Mouse (Mus musculus) kidney, adult 11 months (tissue): ENCODE data around the gene Gm42878.
"Not testable (repeated sequence)": the region's sequence is repeated elsewhere in the genome, so short reads cannot be mapped to it uniquely, and the experiment has no call there.

Experiments
- DNase-seq: peaks from one replicate; pipeline ENCODE4 v3.0.0; 2022

Gene Gm42878

DNA sequence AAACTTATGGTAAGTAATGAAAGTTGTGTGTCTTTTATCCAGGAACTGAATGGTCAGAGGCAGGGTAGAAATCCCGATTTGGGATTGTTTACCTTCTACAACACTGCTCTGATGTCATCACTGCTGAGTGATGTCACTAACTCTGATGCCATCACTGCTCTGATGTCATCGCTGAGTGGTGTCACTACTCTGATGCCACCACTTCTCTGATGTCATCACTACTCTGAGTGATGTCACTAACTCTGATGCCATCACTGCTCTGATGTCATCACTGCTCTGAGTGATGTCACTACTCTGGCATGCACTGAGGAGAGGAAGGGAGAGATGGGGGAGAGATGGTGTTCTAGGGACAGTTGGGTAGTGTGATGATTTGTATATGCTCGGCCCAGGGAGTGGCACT lies 17.2 kb upstream of the Gm42878 start:
- DNase-seq, result no peak

DNA sequence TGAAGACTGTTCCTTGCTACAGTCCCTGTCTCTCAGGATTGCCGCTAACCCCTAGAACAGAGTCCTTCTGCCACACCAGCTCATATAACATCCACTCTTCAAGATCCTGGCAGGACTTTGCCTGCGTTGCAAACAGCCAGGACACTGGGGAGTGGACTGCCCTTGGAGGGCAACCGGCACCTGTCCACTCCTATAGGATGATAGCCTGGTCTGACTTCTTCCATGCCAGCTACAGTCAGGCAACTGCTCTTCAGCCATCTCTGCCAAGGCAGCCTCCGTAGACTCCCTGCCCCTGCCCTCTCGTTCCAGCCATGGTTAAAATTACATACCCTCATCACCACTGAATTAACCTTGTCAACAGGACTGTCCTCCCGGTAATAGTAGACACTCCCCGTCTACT lies 3.9 kb upstream of the Gm42878 start:
- no peak for DNase-seq

GRCm38 (mm10) chr5:121547084-121547483 lies 1.8 kb upstream of the Gm42878 start:
- no peak for DNase-seq

DNA sequence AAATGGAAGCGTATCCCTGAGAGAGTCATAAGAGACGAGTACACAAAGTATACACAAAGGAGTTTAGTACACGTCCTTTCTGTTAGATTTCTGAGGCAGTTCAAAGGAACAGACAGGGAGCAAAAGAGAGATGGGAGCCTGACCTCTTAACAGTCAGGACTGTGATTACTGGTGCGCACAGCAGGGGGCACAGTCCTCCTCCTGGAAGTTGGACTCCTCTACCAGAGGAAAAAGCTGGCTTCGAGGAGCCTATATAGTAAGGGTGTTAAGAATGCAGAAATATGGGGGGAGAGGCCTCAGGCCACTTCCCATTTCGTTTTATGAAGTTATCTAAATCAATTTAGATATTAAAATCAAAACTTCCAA lies 1.2 kb upstream of the Gm42878 start:
- peak; percentile 52 for DNase-seq

DNA sequence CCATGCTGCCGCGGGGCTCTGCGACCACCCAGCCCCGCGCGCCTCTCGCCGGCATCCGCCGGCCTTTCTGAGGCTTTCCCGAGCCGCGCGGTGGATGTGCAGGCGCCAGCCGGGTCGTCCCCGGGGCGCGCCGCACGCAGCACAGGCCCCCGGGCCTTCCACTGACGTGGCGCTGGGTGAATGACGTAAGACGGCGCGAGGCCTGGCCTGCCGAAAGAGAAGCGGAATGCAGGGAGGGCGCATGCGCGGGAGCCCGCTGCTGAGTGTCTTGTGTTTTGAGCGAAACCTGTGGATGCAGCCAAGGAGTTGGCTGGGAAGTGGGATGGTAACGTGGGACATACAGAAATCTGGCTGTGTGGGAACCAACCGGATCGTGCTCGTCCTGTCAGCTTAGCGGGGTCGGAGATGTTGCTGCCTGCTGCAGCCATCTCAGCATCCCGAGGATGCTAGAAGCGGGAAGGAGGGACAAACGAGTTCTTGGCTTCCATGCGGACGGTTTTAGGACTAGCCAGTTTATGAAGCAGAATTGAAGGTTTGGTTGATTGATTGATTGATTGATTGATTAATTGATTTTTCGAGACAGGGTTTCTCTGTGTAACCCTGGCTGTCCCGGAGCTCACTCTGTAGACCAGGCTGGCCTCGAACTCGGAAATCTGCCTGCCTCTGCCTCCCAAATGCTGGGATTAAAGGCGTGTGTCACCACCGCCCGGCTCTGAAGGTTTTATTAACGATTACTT lies 679 bp upstream of the Gm42878 start, which contains the start of gene Mapkapk5:
Mapkapk5 (minus strand) TSS at position 113 of the 737 bp plus-strand sequence.
- DNase-seq, result peak; percentile 93

GRCm38 (mm10) chr5:121543370-121543769 lies 1.9 kb downstream of the Gm42878 start:
- no peak for DNase-seq

GRCm38 (mm10) chr5:121541235-121541634 lies 4.0 kb downstream of the Gm42878 start:
- DNase-seq, result no peak

- DNase-seq, result no peak
Observed at GRCm38 (mm10) chr5:121540066-121540465, 5.2 kb downstream of the Gm42878 start.

DNA sequence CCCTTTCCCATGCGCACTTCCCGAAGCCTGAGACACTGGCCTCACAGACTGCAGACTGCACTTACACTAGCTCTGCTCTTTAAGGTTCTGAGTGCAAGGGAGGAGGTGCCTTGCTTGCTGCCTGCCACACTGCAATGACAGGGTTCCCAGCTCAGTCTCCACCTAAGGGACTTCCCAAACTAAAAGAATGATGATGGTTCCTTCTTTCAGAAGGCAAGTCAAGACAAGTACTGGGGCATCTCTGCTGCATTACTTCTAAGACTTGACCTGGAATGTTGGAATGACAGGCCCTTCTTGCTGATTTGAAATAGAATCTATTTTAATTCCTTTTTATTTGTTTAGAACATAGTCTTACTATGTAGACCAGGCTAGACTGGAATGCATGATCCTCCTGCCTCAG lies 7.7 kb downstream of the Gm42878 start:
- DNase-seq, result no peak

- DNase-seq, result no peak
Observed at GRCm38 (mm10) chr5:121536921-121537555, 8.2 kb downstream of the Gm42878 start.

DNA sequence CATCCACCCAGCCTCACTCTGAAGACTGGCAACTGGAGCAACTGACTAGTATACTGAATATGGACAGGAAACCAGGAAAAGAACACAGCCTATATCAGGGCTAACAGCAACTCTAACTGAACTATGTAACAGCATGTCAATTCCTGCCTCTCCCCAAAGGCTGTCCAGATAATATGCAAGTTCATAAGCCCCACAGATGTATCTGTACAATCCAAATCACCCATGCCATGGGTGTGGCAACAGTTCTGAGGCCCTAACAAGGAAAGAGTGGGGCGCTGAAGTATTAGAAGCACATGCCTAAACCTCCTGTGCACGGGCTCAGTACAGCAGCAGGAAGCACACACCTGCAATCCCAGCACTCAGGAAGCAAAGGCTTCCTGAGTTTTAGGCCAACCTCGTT lies 10.2 kb downstream of the Gm42878 start:
- no peak for DNase-seq

DNA sequence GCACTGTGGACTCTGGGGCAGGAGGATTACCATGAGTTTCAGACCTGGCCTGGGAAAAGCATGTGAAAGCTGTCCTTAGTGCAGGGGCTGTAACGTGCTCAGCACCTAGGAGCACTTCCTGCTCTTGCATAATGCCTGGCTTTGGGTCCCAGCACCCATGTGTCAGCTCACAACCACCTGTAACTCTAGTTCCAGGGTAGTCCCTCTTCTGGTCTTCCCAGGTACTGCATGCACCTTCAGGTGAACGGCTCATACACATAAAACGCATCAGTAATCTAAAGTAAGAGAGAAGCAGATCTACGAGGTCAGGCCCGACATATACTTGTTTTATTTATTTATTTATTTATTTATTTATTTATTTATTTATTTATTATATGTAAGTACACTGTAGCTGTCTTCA lies 10.8 kb downstream of the Gm42878 start:
- DNase-seq, result no peak

GRCm38 (mm10) chr5:121526961-121527360 lies 18.3 kb downstream of the Gm42878 start:
- DNase-seq, result no peak

DNA sequence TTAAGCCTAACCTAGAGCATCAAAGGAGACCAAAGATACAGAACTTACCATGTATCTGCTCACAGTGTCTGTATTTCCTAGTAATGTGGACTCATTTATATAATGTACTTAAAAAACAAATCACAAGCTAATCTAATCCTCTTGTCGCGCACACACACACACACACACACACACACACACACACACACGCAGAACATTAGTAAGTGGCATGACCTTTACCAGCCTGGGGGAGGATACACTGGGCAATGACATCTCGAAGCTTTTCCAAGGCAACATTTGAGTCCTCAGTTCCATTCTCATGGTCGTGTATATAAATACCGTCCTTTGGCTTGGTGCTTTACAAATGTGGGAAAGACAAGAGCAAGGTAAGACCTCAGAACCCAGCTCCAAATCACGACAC lies 18.8 kb downstream of the Gm42878 start:
- no peak for DNase-seq

DNA sequence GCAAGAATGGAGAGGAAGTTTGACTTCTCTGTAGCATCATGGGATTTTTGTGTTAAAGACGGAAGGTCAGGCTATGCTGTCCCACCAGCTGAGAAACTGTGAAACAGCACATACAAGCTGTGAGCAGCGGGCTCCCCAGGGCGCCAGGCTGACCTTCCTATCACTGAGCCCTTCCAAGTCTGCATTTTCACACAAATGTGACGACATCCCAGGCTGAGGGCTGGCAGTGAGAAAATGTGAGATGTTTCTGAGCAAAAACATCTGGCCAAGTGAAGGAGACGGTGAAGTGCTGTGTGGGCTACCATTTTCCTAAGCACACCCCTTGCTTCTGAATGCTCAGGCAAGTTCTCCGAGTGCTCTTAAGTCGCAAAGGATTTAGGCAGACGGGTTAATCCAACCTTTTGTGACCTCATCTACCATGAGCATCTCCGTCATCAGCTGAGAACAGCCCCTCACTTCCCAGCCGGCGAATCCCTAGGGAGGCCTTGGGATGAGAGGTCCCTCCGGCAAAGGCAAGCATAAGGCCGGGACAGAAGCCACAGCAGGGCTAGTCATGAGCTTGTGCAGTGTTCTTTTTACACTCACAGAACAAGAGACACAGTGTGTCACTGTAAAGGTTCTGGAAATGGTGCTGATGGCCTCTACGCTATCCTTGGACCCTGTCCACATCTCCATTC lies 19.4 kb downstream of the Gm42878 start:
- no peak for DNase-seq

- DNase-seq, result not testable (repeated sequence)
Observed at GRCm38 (mm10) chr5:121519758-121520157, 25.5 kb downstream of the Gm42878 start.

GRCm38 (mm10) chr5:121518983-121519382 lies 26.3 kb downstream of the Gm42878 start:
- no peak for DNase-seq

- DNase-seq, result no peak
Observed at GRCm38 (mm10) chr5:121510009-121510408, 35.3 kb downstream of the Gm42878 start.

DNA sequence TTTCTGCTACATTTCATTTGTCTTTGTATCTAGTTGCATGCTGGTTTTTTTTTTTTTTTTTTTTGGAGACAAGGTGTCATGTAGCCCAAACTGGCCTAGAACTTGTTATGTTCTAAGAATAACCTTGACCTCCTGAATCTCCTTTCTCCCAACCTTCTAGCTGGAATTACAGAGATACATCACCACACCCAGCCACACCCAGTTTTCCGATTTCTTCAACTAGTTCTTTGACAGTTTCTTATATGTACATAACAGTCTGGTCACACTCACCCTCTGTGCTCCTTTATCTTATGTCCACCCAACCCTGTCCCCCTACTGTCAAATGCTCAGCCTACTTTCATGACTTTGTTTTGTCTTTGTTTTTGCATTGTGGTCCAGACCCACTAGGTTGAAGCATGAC lies 38.4 kb downstream of the Gm42878 start:
- no peak for DNase-seq

DNA sequence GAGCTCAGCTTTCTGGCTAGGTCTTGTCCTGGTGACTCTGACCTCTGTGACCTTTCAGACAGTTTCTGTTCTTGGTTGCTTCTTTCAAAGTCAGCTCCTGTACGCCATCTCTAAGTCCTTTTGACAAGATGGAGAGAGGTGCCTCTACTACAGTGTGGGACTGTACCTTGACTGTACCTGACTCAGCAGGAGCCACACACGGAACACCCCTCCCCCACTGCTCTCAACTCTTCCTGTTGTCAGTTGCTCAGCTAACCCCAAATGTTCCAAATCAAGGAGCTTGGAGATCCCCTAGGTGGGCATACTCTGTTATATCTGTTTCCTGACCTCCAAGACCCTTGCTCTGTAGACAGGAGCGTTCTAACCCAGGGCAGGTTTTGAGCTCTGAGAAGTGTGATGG lies 42.1 kb downstream of the Gm42878 start, which contains the start of gene Adam1b:
Adam1b (minus strand) TSS at position 205 of the 400 bp plus-strand sequence.
- DNase-seq, result no peak

GRCm38 (mm10) chr5:121501424-121501996 lies 43.8 kb downstream of the Gm42878 start:
- DNase-seq, result not testable (repeated sequence)

GRCm38 (mm10) chr5:121500719-121501118 lies 44.6 kb downstream of the Gm42878 start:
- no peak for DNase-seq

GRCm38 (mm10) chr5:121493305-121493704 lies 52.0 kb downstream of the Gm42878 start:
- no peak for DNase-seq

DNA sequence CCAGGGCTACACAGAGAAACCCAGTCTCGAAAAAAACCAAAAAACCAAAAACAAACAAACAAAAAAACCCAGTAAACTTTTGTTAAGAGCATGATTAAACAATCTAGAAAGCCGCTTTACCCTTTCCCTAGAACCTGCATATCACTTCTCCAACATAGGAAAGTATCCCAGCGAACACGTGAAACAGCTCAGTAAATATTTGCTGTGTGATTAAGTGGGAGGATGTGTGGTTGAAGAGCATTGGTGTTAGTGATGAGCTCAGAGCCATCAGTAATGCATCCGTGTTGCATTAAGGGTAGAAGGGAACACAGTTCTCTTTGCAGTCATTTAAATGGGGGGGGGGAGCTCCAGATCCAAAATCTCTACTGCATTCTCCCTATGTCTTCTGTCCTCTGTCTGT lies 60.5 kb downstream of the Gm42878 start:
- DNase-seq, result no peak
